Mouse (Mus musculus) megakaryocyte-erythroid progenitor cell, adult 5-6 weeks (primary cell): ENCODE measurements around the gene Phf12. TPM values are rescaled to one million over a fixed set of nuclear protein-coding genes. Genes with fewer than 3 reads are reported as not detected.
A peak's percentile ranks its signal among the peaks of the same experiment; 100 is the strongest.

Experiments used
- ATAC-seq: replicated peaks from 2 replicates; pipeline ENCODE4 v1.8.0; 2016; ENCODE audit warnings: mild to moderate bottlenecking, inconsistent platforms; ENCODE audit not compliant: severe bottlenecking, poor library complexity, low FRiP score, low TSS enrichment
- total RNA-seq, 2 experiments: library from RNA; stranded (forward) in 1 of 2; stranded (reverse) in 1 of 2; fragments of 200-1000, 215-1000 nt in 1 of 2; fragments of >200 nt in 1 of 2; fragmentation: Nextera tagmentation in 1 of 2; gene quantifications; 2 replicates each; pipeline ENCODE4 v1.2.3; 2014 to 2017

The Phf12 gene
- total RNA-seq, 2 experiments from 2014 or later: 23.3 to 94.6 TPM

GRCm38 (mm10) chr11:78066641-78067040 lies 84.1 kb downstream of the Phf12 start:
- ATAC-seq: no peak

GRCm38 (mm10) chr11:78067566-78067965 lies 85.0 kb downstream of the Phf12 start:
- ATAC-seq: no peak

- ATAC-seq: no peak
These were observed 86.6 kb downstream of the Phf12 start for GRCm38 (mm10) chr11:78069130-78069529.

GRCm38 (mm10) chr11:78069646-78070045 lies 87.1 kb downstream of the Phf12 start:
- peak; percentile 64 for ATAC-seq

GRCm38 (mm10) chr11:78071938-78072337 lies 89.4 kb downstream of the Phf12 start:
- no peak for ATAC-seq

- ATAC-seq: 0 out of 2 replicates have a peak, but pooled peaks have one; percentile 14
These were observed 90.0 kb downstream of the Phf12 start for GRCm38 (mm10) chr11:78072425-78073130.

GRCm38 (mm10) chr11:78073577-78074276 lies 91.2 kb downstream of the Phf12 start:
- ATAC-seq: peak; percentile 14

GRCm38 (mm10) chr11:78074277-78074652 lies 91.7 kb downstream of the Phf12 start:
- ATAC-seq: 0 out of 2 replicates have a peak, but pooled peaks have one; percentile 1

- no peak for ATAC-seq
These were observed 92.1 kb downstream of the Phf12 start for GRCm38 (mm10) chr11:78074666-78075065.

Other genes with a start within 250 kb of the Phf12 start
- gene Myo18a, start 219.5 kb upstream of the Phf12 start, total RNA-seq (2014; fragmentation: Nextera tagmentation): 69.3 and 99.2 TPM in 2 replicates
- 84.3 and 107 TPM in 2 replicates for gene Myo18a, start 219.5 kb upstream of the Phf12 start, total RNA-seq (2017)
- gene Gm10277, start 195.0 kb upstream of the Phf12 start, total RNA-seq (2014; fragmentation: Nextera tagmentation): not detected in 2 replicates
- gene Gm10277, start 195.0 kb upstream of the Phf12 start, total RNA-seq (2017): not detected in 2 replicates
- not detected in 2 replicates for gene Pipox, start 88.7 kb upstream of the Phf12 start, total RNA-seq (2014; fragmentation: Nextera tagmentation)
- not detected in 2 replicates for gene Pipox, start 88.7 kb upstream of the Phf12 start, total RNA-seq (2017)
- gene Sez6, start 52.0 kb upstream of the Phf12 start, total RNA-seq (2014; fragmentation: Nextera tagmentation): not detected in 2 replicates
- not detected in 2 replicates for gene Sez6, start 52.0 kb upstream of the Phf12 start, total RNA-seq (2017)
- gene Dhrs13, start 49.5 kb downstream of the Phf12 start, total RNA-seq (2014; fragmentation: Nextera tagmentation): 11.8 and 14.4 TPM in 2 replicates
- 9.7 and 14.2 TPM in 2 replicates for gene Dhrs13, start 49.5 kb downstream of the Phf12 start, total RNA-seq (2017)
- 19.2 and 19.7 TPM in 2 replicates for gene Flot2, start 55.2 kb downstream of the Phf12 start, total RNA-seq (2014; fragmentation: Nextera tagmentation)
- 23.2 and 23.6 TPM in 2 replicates for gene Flot2, start 55.2 kb downstream of the Phf12 start, total RNA-seq (2017)
- 26.2 and 32.2 TPM in 2 replicates for gene Eral1, start 97.6 kb downstream of the Phf12 start, total RNA-seq (2014; fragmentation: Nextera tagmentation)
- 34.9 and 36.6 TPM in 2 replicates for gene Eral1, start 97.6 kb downstream of the Phf12 start, total RNA-seq (2017)
- 10.2 and 14.3 TPM in 2 replicates for gene Fam222b, start 111.9 kb downstream of the Phf12 start, total RNA-seq (2014; fragmentation: Nextera tagmentation)
- 1.8 and 3.9 TPM in 2 replicates for gene Fam222b, start 111.9 kb downstream of the Phf12 start, total RNA-seq (2017)
- gene Traf4, start 182.8 kb downstream of the Phf12 start, total RNA-seq (2014; fragmentation: Nextera tagmentation): 30.3 and 39.1 TPM in 2 replicates
- 10.3 and 18.0 TPM in 2 replicates for gene Traf4, start 182.8 kb downstream of the Phf12 start, total RNA-seq (2017)
- gene Nek8, start 193.9 kb downstream of the Phf12 start, total RNA-seq (2014; fragmentation: Nextera tagmentation): 26.7 and 38.5 TPM in 2 replicates
- 3.7 and 7.4 TPM in 2 replicates for gene Nek8, start 193.9 kb downstream of the Phf12 start, total RNA-seq (2017)
- 24.4 and 25.2 TPM in 2 replicates for gene Tlcd1, start 194.0 kb downstream of the Phf12 start, total RNA-seq (2014; fragmentation: Nextera tagmentation)
- 13.3 and 19.6 TPM in 2 replicates for gene Tlcd1, start 194.0 kb downstream of the Phf12 start, total RNA-seq (2017)
- gene Rpl23a, start 200.8 kb downstream of the Phf12 start, total RNA-seq (2014; fragmentation: Nextera tagmentation): 5,168 and 5,735 TPM in 2 replicates
- gene Rpl23a, start 200.8 kb downstream of the Phf12 start, total RNA-seq (2017): 4,325 and 4,755 TPM in 2 replicates
- 4.8 TPM in 1 of 2 replicates, not detected in the other for gene Rab34, start 205.7 kb downstream of the Phf12 start, total RNA-seq (2014; fragmentation: Nextera tagmentation)
- not detected in 2 replicates for gene Rab34, start 205.7 kb downstream of the Phf12 start, total RNA-seq (2017)
- gene Proca1, start 210.6 kb downstream of the Phf12 start, total RNA-seq (2014; fragmentation: Nextera tagmentation): not detected in 2 replicates
- gene Proca1, start 210.6 kb downstream of the Phf12 start, total RNA-seq (2017): 1.2 TPM in 1 of 2 replicates, not detected in the other